Mouse (Mus musculus) gonadal fat pad, adult 2 months (tissue): ENCODE results near the gene Naa11. TPM values are rescaled to one million over a fixed set of nuclear protein-coding genes. Genes with fewer than 3 reads are reported as not detected.

Experiments used
- DNase-seq: peaks from one replicate; pipeline ENCODE4 v3.0.0-alpha.2; 2012; ENCODE audit warnings: low read depth
- polyA plus RNA-seq: library from polyadenylated mRNA; depleted of rRNA; stranded (reverse); fragments of >200 nt; gene quantifications from 2 replicates; pipeline ENCODE4 v1.2.3, GENCODE M21; 2012; rRNA removed

Gene Naa11
- not detected in 2 replicates for polyA plus RNA-seq

DNA sequence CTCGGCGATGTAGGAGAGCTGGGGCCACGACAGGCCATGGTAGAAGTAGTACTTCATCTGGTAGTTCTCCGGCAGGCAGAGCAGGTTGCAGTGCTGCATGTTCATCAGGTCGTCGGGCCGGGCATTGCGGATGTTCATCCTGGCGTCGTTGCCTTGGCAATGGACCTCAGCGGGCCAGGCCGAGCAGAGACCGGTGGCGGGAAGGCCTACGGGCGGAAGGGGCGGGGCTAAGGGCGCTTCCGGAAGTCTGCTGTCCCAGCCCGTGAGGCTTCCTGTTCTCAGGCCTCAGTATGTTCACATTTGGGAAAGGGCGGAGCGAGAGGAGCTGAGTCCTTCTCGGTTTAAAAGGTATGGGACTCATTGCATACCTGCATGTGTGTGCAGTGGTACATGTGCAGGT, at the start of gene Naa11:
Naa11 (minus strand) TSS at position 220 of the 400 bp plus-strand sequence.
- no peak for DNase-seq

DNA sequence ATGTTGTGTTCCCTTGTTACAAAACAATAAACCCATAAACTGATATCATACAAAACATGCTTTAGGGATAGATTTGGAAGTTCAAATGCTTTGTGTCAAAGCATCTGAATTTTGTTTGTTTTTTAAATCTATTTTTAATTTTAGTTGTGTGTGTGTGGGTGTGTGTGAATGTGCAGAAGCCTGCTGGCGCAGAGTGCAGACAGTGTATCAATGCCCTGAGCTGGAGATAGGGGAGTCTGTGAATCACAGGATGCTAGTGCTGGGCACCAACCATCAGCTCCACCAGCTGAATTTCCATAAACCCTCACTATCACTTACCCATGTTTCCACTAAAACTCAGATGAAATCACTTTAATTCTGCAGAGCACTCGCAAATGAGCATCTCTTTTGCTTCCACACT, 40.3 kb upstream of the Naa11 start:
- DNase-seq: no peak

DNA sequence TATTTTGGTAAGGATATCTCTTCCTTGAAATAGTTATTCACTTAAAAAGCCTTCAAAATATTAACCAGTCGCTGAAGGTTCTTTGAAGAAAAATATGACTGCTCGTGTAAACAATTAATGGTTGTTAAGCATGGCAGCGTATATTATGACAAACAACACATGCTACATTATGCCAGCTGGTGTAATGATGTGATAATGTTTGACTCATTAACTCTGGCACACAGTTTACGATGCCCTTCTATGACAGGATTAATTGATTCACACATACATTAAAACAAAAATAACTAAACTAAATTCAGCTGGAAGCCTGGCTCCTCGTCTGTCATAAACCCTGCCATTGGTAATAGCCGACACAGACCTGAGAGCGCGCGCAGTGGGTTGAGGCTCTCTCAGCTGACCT, 37.8 kb upstream of the Naa11 start:
- DNase-seq: no peak

DNA sequence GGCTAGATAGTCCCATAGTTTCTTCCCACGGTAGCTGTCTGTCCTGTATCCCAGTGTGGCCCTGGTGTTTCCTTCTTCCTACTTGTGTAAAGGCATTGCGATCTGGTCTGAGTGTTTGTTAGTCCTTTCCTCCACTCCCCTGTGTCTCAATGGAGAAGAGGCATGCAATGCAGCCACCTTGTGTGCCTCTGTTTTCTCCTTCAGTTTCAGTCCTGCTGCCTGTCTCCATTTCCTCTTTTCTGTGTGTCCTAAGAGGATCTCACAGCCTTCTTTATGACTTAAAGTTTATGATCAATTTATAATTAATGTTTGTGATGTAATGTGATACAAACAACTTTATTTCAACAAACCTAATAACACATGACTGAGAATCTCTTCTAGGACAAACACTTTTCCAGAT, 29.5 kb upstream of the Naa11 start:
- no peak for DNase-seq

DNA sequence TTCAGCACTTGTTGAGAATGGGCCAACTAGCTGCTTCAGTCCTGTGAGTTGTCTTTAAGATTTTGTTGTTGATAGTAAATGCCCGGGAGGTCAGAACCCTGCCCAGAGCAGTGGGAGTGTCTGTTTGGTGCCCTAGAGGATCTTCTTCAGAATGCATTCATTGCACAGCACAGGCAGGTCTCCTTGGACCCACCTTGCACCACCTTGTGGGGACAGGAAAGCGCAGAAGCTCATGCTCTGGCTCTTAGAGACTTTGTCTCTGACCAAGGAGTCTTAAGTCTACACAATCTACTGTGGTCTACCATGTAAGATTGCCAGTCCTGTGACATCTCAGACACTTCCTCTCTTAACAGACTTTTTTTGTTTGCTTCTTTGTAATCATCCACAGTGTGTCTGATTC, 25.0 kb upstream of the Naa11 start:
- no peak for DNase-seq

DNA sequence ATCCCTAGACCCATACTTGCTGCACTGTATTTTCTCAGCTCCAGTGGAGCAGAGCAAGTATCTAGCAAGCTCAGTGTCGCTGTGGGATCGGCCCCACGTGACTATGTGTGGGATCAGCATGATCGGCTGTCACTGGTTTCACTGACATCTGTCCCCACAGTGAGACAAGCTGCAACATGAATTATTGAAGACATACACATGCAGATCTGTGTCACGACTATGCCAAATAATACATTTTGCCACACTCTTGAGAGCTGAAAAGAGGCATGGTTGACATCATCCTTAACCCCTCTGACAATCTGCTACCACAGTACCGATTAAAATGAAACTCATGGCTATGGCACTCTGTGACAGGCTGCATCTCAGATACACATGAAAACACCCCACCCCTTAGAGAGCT, 23.7 kb upstream of the Naa11 start:
- DNase-seq: no peak

DNA sequence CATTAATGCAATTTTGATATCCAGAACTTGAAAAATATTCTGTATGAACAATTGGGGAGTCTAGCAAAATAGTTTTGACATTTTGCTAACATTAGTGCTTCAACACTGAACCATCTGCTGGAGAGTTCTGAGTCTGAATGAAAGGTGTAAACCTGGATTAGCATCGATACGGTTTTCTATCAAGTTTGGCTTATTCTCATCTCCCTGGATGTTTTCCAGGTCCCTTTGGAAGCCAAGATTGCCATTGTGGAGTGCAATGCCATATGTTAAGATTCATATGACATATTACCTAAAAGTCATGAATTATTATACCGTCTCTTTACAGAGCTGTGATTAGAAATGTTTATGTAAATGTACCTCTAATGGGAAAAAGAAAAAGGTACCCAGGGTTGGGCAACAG, 21.5 kb upstream of the Naa11 start:
- DNase-seq: no peak

DNA sequence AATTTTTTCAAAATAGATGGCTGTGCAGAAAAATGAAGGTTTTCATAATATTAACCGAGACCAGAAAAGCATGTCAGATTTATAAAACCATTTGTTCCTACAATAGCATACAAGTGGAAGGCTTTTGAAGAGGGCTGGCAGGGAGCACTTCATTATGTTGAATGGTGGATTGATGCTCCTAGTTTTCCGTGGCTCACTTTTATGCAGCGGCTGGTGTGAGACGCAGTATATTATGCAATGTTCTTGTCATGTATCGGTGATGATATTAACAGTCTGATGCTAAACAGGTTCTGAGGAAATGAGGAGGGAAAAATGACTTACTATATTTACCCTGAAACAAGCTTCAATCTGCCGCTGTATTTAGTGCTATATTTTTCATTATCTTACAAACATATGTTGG, 18.0 kb upstream of the Naa11 start:
- DNase-seq: no peak

DNA sequence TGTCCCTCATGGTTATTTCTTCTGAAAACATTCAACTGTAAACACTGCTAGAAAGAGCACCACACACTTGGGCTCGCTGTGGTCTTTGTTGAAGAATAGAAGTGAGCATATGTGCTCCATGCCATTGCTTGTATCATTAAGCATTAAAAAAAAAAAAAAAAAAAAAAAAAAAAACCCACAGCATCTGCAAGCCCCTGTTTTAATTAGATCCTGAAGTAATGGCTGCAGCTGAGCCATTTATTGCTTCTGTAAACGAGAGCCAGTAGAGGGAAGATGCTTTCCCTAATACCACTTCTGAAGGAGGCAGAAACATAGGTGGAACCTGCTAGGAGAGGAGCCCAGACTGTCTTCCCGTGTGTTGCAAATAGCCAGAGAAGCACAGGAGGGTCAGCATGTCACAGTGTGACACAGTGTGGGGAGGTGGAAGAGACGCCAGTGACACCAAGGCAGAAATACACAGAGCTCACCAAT, 17.1 kb upstream of the Naa11 start:
- DNase-seq: no peak

DNA sequence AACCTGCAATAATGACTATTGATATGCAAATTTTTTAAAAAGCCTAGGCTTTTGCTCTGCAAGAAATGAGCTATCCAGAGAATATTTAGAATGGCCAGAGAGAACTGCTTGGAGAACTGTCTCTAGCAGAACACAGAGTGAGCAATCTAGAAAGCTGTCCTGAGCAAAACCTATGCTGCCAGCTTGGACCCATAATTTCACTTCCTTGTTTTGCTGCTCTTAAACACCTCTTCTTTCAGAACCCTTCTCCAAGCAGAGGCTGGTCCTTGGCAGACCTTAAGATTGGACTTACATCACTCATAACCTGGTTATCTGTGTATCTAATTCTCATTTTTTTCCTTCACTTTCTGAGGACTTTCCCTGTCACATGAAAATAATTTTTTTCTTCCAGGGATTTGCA, 8.9 kb upstream of the Naa11 start:
- no peak for DNase-seq

DNA sequence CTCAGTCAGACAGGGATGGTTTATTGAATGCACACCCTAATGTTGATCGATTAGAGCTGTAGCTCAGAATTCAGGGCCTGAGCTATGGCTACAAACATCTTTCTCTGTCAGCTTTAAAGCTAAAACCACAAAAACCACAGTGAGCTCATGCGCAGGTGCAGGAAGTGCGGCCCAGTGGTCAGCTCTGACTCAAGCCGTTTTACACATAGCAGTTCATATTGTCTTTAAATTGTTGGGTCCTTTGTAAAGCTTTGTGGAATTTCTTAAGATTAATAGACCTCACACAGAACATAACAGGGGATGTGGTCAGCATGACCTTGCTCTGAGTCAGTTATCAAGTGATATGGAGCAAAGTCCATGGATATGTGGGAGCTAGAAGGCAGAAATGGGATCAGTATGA, 5.4 kb upstream of the Naa11 start:
- no peak for DNase-seq

DNA sequence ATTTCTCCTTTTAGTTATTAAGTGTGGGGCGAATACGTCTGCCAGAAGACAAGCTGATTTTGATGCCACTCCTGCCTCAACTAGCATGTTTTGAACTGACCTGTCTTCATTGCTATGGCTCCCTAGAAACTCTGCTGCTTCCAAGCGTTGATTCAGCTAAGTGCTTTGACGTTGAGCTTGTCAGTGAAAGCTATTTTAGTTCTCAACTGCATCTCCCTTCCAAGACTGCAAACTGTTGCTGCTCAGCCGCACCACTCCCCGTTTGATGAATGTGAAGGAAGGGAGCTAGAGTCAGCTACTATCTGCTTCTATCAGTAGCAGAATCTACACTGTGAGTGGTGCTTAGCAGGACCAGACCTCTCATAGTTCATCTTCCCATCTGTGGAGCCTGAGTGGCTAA, 4.6 kb downstream of the Naa11 start:
- no peak for DNase-seq

DNA sequence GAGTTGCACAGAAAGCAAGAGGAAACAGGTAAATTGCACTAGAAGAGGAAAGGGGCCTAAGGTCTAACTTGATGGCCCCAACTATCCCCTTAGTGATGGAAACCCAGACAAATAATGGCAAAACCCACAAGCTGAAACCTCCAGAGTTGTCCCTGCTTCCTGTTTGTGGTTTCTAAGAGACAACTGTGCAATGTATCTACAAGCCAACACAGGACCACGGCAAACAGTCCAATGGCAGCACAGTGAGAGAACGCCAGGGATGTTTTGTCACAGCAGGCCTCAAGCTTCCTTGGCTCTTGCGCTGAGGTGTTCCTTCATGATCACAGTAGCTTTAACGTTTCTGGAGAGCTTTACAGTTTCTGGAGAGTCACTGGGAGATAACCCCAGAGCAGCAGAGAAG, 7.8 kb downstream of the Naa11 start:
- DNase-seq: no peak

DNA sequence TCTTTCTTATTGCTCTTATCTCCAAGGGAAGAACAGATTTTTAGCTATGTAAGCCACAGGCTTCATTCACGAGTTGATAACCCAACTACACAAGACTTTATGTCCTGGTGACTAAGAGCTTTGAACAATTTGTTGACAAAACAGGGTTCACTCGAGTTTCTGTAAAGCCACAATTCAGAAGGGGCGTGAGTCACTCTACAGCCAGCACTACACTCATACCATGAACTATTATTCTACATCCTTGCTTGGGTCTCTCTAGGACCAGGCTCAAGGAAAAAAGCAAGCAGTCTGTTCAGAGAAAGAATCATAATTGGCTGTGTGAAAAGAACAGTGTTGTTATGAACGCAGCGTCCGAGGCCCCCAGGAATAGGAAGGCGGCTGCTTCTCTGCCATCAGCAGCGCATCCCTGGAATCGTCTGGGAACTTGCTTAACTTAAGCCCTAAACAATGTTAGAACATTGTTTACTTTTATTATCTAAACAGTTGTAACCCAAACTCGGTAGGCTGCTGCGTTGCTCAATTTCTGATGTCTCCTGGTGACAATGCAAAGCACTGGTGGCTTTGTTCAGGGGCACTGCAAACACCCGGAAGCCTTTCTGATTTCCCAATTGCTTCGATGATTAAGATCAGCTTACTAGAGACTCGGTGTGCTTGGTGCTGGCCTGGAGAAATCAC, 9.5 kb downstream of the Naa11 start:
- no peak for DNase-seq

DNA sequence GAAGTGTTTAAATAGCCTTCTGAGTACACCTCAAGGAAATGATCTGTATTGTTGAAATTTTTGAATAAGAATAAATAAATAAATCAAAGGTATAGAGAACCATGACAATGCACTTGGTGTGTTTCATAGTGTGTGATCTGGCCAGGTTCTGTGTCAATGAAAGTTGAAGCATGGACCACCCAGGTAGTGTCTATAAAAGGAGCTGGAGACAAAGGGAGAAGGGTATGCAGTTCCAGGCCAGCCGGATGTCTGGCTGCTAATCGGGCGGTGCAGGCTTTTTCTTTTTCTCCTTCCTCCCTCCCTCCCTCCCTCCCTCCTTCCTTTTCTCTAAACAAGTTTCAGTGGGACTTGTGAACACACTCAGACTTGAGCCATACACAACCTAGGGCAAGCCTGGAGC, 12.2 kb downstream of the Naa11 start:
- DNase-seq: no peak

DNA sequence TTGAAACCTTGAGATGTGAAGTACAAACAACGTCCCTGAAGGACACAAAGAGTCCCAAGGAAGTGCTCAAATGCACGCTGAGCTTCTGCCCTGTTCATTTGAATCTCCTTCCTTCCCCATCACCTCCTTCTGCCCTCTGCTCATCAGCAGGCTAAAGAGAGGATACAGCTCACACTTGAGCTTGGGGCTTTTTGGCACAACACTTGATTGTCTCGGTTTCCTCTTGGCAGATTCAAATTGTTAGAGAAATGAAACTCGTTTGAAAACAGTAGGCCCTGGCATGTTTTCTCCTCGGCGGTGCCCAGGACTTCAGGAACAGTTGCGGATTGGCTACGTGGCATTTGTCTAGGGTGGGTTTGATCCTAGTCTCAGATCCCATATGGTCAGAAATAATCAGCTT, 27.4 kb downstream of the Naa11 start:
- no peak for DNase-seq

DNA sequence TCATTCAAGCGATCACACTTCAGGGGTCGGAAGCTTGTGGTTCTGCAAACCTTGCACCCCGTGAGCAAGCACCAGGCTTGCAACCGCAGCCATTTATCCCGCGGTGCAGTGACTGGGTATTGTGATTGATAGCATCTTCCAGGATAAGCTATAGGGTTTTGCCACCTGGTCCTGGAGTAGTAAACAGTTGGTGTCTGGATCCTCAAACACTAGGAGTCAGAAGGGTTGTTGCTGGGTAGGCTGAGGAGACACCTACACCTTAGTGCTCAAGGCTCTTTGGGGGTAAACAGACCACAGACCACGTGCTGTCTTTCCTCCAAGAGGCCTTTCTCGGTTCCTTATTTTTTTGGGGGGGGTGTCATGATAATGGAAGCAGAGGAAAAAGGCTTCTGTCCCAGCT, 27.9 kb downstream of the Naa11 start:
- no peak for DNase-seq

DNA sequence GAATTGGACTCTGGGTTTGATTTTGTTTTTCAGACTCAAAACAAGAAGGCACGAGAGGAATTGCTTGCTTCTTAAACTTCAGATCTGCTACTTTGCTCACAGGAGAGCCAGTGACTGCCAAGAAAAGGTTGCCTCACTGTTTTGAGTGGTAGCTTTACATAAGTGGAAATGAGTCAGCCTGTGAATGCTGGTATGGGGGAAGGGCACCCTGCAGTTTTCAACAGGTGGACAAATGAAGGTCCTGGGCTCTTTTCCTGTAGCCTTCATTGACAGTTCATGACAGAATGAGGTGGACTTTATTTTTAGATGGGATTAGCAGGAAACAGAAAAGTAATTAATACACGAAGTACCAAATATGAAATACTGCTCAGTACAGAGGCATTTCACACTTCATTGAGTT, 29.6 kb downstream of the Naa11 start:
- DNase-seq: no peak

DNA sequence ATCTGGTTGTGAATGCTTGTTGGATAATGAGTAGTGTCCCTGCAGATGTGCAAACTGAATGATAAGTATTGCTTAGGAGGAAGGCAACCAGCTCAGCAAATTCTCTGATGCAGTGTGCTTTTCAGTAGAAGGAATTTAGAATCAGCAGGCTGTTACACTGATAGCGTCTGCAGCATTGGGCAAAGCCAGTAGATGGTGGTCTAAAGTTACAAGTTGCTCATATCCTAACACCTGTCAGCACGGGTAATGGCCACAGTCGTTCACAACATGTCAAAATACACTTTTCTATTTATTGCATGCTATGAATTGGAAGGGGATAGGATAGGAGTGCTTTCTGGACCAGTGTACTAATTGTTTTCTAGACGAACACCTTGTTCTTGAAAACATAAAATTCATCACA, 33.1 kb downstream of the Naa11 start:
- DNase-seq: no peak

DNA sequence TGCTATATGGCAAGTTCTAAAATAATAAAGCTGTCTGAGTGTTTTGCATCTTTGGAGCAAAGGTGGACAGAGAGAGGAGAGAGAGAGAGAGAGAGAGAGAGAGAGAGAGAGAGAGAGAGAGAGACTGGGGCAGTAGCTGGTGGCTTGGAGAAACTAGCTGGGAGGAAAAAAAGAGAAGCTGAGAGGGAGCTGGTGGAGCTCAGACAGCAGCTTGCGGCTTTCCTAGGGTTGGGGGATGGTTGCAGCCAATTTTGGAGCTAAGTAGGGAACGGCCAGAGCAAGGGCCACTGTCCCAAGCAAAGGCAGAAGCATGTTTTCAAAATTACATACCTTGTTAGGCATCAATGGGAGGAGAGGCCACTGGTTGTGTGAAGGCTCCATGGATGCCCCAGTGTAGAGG, 36.0 kb downstream of the Naa11 start:
- DNase-seq: no peak

DNA sequence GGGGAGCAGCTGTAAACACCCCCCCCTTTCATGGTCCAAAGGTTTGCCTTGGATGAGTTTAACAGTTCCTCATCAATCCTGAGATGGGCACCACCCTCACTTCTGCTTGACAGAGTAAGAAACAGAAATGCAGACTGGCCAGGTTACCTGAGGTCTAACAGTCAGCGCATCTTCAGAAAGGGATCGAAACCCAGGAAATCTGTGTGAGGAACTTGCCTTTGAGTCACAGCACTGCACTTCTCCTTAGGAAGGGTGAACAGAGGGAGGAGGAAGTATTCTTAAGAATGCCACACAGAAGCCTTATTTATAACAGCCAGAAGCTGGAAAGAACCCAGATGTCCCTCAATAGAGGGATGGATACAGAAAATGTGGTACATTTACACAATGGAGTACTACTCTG, 37.0 kb downstream of the Naa11 start:
- no peak for DNase-seq

DNA sequence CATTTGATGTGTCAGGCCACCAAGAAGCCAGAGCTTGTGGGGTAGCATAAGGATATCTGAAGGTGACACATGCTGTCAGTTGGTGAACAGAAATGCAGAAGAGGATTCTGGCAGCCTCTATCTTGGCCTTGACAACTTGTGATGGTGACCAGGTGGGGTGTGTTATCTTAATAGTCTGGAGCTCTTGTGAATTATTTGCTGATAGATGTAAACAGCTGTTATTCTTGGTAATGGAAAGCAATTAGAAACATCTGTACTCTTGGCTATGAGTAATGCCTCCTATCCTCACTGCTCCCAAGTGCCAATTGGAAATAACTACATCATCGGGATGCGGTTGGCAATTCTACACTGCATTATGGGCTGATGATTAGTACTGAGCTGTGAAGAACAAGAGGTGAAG, 43.4 kb downstream of the Naa11 start:
- no peak for DNase-seq

DNA sequence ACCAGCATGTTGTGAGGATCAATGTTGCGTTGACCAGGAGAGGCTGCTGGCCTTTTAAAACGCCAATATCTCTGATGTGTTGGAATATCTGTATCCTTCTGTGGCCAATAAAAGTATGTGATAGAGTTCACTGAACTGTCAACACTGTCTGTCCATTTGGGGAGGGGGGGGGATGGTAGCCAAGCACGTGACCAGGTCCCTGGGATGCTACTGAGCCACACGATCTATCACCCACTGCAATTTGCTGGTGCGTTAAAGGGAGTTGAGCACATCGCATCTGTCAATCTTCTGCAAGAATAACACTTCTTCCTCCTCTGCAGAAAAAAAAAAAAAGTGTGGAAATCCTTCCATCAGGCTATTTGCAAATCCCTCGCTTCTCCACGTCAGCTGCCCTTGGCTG, 43.9 kb downstream of the Naa11 start:
- DNase-seq: no peak

DNA sequence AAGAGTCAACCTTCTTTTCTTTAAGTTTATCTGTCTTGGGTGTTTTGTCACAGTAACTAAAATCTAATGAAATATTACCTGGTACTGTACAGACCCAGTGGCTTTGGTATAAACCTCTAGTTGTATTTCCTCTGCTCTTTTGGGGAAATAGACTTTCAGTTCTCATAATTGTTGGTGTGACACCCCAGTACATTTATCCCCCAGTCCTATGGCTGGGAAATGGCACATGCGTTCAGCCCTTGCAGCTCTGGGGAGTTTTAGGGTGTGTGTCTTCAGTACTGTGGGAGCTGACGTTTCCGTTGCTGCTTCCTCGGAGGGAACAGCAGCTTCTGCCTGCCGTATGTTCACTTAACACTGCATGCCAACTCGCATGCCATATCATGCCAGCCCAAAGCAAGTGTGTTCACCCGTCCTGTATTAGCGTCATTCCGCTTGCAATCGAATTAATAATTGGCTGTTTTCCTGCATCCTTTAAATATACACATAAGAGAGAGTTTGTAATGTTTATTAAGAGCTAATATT, 46.4 kb downstream of the Naa11 start:
- DNase-seq: no peak
